Mouse (Mus musculus) forebrain, embryonic 11.5 days (tissue): ENCODE data around the gene Pde4d. TPM values are rescaled to one million over a fixed set of nuclear protein-coding genes. Genes with fewer than 3 reads are reported as not detected.

Source experiments
- ATAC-seq: fragments of 200-750 bp; cut with Nextera tagmentation; replicated peaks from 2 replicates; pipeline ENCODE4 v1.8.0; 2017; ENCODE audit warnings: moderate TSS enrichment; ENCODE audit not compliant: low FRiP score
- DNase-seq: peaks from one replicate; pipeline ENCODE4 v3.0.0-alpha.2; 2017; ENCODE audit warnings: low spot score
- H3K27ac ChIP-seq: fragments of 300-500 bp; sonication (generic); 2 replicates; pipeline ENCODE4 v1.5.1; 2014; ENCODE audit warnings: low read depth, low read length
- H3K27me3 ChIP-seq: fragments of 300-500 bp; sonication (generic); 2 replicates; pipeline ENCODE4 v1.6.1; 2014; ENCODE audit warnings: mild to moderate bottlenecking, low read length, mixed read lengths; ENCODE audit not compliant: control insufficient read depth, insufficient read depth
- H3K36me3 ChIP-seq: fragments of 300-500 bp; sonication (generic); 2 replicates; pipeline ENCODE4 v1.6.1; 2014; ENCODE audit warnings: mild to moderate bottlenecking, low read length, moderate library complexity, mixed read lengths; ENCODE audit not compliant: control insufficient read depth, insufficient read depth
- H3K4me1 ChIP-seq: fragments of 300-500 bp; sonication (generic); replicated peaks from 2 replicates; pipeline ENCODE4 v1.6.1; 2014; ENCODE audit warnings: low read length, mixed read lengths; ENCODE audit not compliant: control insufficient read depth, insufficient read depth
- H3K4me2 ChIP-seq: fragments of 300-500 bp; sonication (generic); 2 replicates; pipeline ENCODE4 v1.6.1; 2014; ENCODE audit warnings: low read depth, mild to moderate bottlenecking, low read length, moderate library complexity, mixed read lengths; ENCODE audit not compliant: severe bottlenecking
- H3K4me3 ChIP-seq: fragments of 300-500 bp; sonication (generic); 2 replicates; pipeline ENCODE4 v1.5.1; 2014; ENCODE audit warnings: low read depth, low read length
- H3K9ac ChIP-seq: fragments of 300-500 bp; sonication (generic); 2 replicates; pipeline ENCODE4 v1.6.1; 2014; ENCODE audit warnings: low read length
- H3K9me3 ChIP-seq: fragments of 300-500 bp; sonication (generic); 2 replicates; pipeline ENCODE4 v1.6.1; 2016; ENCODE audit warnings: low read length, mixed read lengths; ENCODE audit not compliant: control insufficient read depth
- WGBS: fragments of 180-500 bp; shearing (Covaris S2); extraction: QIAGEN DNeasy Blood & Tissue Kit; methylation state at CpG from one replicate; pipeline ENCODE4 v1.1.7; 2014; 5-methylcytosine and 5-hydroxymethylcytosine counted together
- polyA plus RNA-seq: library from polyadenylated mRNA; unstranded; fragments of >200 nt; fragmentation: Nextera tagmentation; extraction: Ambion mirVana; gene quantifications from 2 replicates; pipeline ENCODE4 v1.2.1, GENCODE M21; 2014

Pde4d gene
- polyA plus RNA-seq, 1 experiment from 2014 or later, result 11.9 TPM

DNA sequence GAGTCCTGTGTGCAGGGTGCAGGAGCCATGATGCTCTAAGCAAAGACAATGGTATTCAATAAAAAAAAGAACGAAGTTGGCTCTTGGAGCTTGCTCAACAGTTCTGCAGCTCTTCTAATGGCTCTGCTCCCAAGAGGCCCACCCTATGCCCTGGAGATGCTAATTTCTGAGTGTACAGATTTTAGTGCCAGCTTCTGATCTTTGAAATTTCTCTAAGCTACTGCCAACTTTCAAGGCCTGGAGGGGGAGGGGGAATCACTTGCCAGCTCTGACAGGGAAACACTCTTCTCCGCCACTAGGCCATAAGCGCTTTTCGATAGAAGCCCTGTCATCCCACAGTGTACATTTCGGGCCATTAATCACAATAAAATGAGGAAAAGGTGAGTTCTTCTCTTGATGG lies 830.7 kb downstream of the Pde4d start:
- no peaks in the 10 kb centered on the region for H3K9me3 ChIP-seq
- WGBS, result 93% methylated on average over 5 of the region's 5 CpGs
- no peaks in the 10 kb centered on the region for H3K4me1 ChIP-seq
- no peak overlapping the region for H3K4me3 ChIP-seq
- no peak overlapping the region for H3K27ac ChIP-seq
- H3K4me2 ChIP-seq, result no peak overlapping the region
- no peaks in the 10 kb centered on the region for H3K36me3 ChIP-seq
- H3K9ac ChIP-seq, result no peak overlapping the region
- no peak for DNase-seq
- no peak for ATAC-seq
- H3K27me3 ChIP-seq, result no peaks in the 10 kb centered on the region

DNA sequence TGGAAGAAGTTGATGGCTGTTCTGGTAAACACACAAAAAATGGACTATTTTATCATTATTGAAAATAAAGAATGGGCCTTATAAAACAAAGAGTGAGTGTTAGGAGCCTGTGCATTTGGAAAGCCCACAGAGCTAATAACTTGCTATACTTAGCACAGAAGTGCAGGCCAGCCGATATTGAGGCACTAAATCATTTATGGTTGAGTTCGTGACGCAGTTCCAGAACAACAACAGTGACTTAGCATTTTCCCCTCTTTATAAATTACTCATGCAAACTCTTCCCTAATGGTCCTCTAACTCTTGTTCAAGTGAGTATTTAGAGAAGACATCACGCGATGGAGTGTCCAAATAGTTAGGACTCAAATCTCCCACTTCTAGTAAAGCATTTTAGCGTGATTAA lies 837.7 kb downstream of the Pde4d start:
- Histone ChIP-seq H3K4me3 (no peak overlapping the region), H3K4me1 (no peaks in the 10 kb centered on the region), H3K27me3 (no peaks in the 10 kb centered on the region), H3K36me3 (no peaks in the 10 kb centered on the region), H3K27ac (no peak overlapping the region), H3K9me3 (no peaks in the 10 kb centered on the region), H3K9ac (no peak overlapping the region), H3K4me2 (no peak overlapping the region)
- WGBS, result 96% methylated on average over 6 of the region's 6 CpGs
- no peak for ATAC-seq
- no peak for DNase-seq

DNA sequence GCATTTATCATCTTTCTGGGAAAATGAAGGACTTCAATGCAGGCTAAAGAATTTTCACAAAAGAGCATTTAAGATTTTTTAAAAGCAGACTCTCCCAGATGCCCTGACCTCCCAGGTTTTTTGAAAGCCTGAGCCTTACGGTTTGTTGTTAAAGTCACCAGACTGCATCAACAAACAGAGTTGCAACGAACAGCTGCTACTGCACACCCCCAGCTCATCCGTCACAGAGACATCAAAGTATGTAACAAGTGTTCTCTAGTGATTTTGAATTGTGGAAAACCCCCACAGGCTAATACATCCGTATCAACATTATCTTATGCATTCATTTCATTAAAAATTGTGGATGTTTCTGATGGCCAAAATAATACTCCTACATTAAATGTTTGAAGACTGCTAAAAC lies 841.2 kb downstream of the Pde4d start:
- H3K27me3 ChIP-seq, result no peaks in the 10 kb centered on the region
- DNase-seq (no peak), ATAC-seq (no peak)
- H3K9ac ChIP-seq, result no peak overlapping the region
- 62% methylated on average over 4 of the region's 4 CpGs for WGBS
- H3K9me3 ChIP-seq, result no peaks in the 10 kb centered on the region
- no peak overlapping the region for H3K27ac ChIP-seq
- no peak overlapping the region for H3K4me3 ChIP-seq
- H3K4me2 ChIP-seq, result no peak overlapping the region
- no peaks in the 10 kb centered on the region for H3K4me1 ChIP-seq
- H3K36me3 ChIP-seq, result no peaks in the 10 kb centered on the region

DNA sequence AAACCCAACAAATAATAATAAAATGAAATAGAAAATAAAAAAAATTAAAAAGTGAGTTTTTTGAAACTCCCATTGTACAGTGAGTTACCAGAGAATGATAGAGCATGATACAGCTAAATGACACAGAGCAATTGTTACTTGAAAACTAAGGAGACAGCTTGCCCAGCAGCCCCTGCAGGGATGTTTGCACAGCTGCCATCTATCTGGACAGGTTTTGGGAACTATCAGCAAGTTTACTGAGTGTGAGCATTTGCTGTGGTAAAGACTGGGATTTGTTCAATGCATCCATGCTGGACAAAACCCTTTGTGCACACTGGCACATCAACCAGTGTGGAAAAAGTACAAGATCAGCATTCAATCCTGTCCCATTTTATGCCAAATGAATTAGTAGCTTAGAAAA lies 843.3 kb downstream of the Pde4d start:
- no peak overlapping the region for H3K4me2 ChIP-seq
- no peaks in the 10 kb centered on the region for H3K4me1 ChIP-seq
- H3K9me3 ChIP-seq, result no peaks in the 10 kb centered on the region
- no peaks in the 10 kb centered on the region for H3K27me3 ChIP-seq
- H3K9ac ChIP-seq, result no peak overlapping the region
- no peak overlapping the region for H3K27ac ChIP-seq
- DNase-seq (no peak), ATAC-seq (no peak)
- H3K36me3 ChIP-seq, result no peaks in the 10 kb centered on the region
- no peak overlapping the region for H3K4me3 ChIP-seq

DNA sequence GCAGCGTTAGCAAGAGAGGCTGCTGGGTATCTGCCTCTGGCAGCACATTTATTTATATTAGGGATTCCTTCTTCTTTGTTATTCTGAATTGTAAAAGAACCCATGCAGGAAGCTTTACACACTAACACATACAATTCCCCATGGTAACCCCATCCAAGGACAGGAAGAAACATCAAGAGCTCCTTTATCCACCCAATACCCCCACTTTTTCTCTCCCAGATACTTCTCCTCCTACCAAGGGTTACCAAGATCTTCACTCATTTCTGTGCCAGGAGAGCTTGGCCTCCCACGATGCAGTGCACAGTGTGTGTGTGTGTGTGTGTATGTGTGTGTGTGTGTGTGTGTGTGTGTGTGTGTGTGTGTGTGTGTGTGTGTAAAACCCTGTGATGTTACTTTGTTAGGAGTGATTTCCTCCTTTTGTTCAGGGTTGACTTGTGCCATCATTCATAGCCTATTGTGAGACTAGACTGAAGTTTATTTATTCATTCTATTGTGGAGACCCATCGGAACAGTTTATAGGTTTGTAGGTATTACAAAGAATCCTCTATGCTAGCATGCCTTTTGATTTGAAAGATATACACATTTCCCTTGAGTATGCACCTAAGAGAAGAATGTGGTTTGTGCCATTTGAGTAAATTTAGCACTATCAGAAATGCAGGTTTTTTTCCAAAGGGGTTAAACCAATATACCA lies 846.7 kb downstream of the Pde4d start:
- 59% methylated on average over 3 of the region's 3 CpGs for WGBS
- ATAC-seq, result no peak
- Histone ChIP-seq H3K4me1 (no peaks in the 10 kb centered on the region), H3K27ac (no peak overlapping the region), H3K9me3 (no peaks in the 10 kb centered on the region), H3K4me3 (no peak overlapping the region), H3K4me2 (no peak overlapping the region), H3K9ac (no peak overlapping the region), H3K27me3 (no peaks in the 10 kb centered on the region), H3K36me3 (no peaks in the 10 kb centered on the region)
- DNase-seq, result no peak

DNA sequence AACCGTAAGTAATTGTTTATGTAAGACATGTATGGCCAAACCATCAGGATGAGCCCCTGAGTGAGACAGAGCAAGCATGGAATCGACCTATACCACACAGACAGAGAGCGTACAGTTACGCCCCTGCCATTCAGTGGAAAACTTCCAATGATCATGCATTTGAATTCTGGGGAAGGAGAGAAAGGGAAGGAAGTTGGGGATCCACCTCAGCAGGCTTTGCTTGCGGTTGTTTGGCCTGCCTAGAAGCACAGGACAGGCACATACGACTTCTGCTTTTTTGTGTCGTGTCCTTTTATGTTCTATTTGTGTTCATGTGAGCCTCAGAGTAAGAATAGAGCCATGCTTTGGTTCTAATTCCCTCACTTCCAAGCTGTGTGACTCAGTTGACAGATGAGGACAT lies 849.1 kb downstream of the Pde4d start:
- WGBS, result 91% methylated on average over 7 of the region's 7 CpGs
- no peaks in the 10 kb centered on the region for H3K27me3 ChIP-seq

DNA sequence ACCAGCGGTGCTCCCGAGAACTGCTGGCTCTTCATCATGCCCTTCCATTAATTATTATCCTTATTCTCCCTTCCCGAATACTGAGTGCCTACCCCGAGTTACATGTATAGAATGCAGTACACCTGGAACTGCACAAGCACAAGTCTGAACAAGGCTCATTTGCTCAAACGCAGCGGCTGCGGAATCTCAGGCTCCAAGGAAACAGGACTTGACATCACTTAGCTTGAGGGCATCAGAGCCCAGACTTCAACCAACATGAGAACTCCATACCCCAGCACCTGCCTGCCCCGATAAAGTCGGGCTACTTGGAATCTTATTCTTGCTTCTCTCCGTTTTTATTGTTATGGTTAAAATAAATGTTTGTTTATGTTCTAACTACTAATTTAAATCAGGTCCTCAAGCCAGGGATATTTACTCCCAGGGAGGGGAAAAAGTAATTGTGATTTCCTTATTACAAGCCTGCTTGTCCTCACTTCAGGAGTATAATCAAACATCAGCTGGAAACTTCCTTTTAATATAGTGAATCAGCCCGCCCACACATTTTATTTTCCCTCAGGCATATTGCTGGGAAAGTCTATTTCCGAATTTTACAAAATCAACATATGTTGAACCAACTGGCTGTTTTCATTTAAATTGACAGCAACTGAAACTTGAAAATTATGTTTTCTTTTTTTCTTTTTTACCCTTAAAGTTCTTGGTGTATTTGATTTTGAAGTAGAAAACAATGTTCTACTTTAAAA lies 849.9 kb downstream of the Pde4d start:
- no peak for DNase-seq
- Histone ChIP-seq H3K4me2 (no peak overlapping the region), H3K36me3 (no peaks in the 10 kb centered on the region), H3K9me3 (no peaks in the 10 kb centered on the region), H3K4me3 (no peak overlapping the region), H3K27ac (no peak overlapping the region), H3K27me3 (no peaks in the 10 kb centered on the region), H3K4me1 (no peaks in the 10 kb centered on the region), H3K9ac (no peak overlapping the region)
- no peak for ATAC-seq
- 88% methylated on average over 12 of the region's 12 CpGs for WGBS

More for the DNA sequence above, 849.1 kb downstream of the Pde4d start:
- no peaks in the 10 kb centered on the region for H3K4me1 ChIP-seq
- H3K27ac ChIP-seq, result no peak overlapping the region
- H3K4me2 ChIP-seq, result no peak overlapping the region
- no peak overlapping the region for H3K9ac ChIP-seq
- ATAC-seq (no peak), DNase-seq (no peak)
- no peaks in the 10 kb centered on the region for H3K9me3 ChIP-seq
- H3K36me3 ChIP-seq, result no peaks in the 10 kb centered on the region
- no peak overlapping the region for H3K4me3 ChIP-seq

DNA sequence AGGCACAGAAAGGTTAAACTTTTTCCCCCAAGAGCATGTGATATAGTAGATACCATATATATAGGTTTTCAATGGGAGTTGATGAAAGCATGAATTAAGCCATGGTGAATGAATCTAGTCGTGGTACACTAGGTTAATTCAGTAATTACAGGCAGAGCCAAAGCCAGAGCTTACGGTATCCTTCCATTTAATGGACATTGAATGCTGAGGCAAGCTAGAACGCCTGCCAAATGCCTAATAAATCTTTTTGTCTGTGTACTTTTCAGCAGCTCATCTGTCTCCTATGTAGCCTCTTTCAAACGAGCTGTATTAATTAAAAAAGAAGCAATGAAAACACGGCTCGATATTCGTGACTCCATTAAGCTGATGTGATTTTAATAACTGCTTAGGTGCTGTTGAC lies 862.8 kb downstream of the Pde4d start:
- no peak overlapping the region for H3K9ac ChIP-seq
- no peaks in the 10 kb centered on the region for H3K27me3 ChIP-seq
- no peaks in the 10 kb centered on the region for H3K9me3 ChIP-seq
- ATAC-seq (no peak), DNase-seq (no peak)
- no peaks in the 10 kb centered on the region for H3K4me1 ChIP-seq
- WGBS, result 57% methylated on average over 7 of the region's 7 CpGs
- no peaks in the 10 kb centered on the region for H3K36me3 ChIP-seq
- no peak overlapping the region for H3K4me2 ChIP-seq
- no peak overlapping the region for H3K4me3 ChIP-seq
- no peak overlapping the region for H3K27ac ChIP-seq

DNA sequence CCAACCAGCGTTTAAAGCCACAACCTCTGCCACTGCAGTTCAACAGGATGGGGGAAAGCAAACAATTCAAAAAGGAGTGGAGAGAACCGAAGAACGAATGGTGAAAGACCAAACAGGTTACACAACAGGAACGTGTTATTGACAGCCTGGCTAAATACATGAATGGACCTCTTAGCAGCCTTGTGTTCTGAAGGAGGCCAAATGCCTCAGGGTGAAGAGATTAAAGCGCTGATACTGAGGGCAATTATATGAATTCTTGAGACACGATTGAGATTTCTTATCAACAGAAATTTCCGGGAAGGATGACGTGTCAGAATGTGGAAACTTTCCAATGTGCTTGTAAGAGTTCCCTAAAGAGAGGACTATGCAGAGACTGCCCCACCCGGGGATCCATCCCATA lies 865.9 kb downstream of the Pde4d start:
- H3K4me3 ChIP-seq, result no peak overlapping the region
- ATAC-seq (no peak), DNase-seq (no peak)
- H3K36me3 ChIP-seq, result no peaks in the 10 kb centered on the region
- H3K9ac ChIP-seq, result no peak overlapping the region
- H3K4me1 ChIP-seq, result no peaks in the 10 kb centered on the region
- no peak overlapping the region for H3K4me2 ChIP-seq
- H3K9me3 ChIP-seq, result no peaks in the 10 kb centered on the region
- 81% methylated on average over 9 of the region's 9 CpGs for WGBS
- no peaks in the 10 kb centered on the region for H3K27me3 ChIP-seq
- H3K27ac ChIP-seq, result no peak overlapping the region
